Mouse (Mus musculus) testis, adult 2 months (tissue): ENCODE data around the gene Relt. TPM values are rescaled to one million over a fixed set of nuclear protein-coding genes. Genes with fewer than 3 reads are reported as not detected.

Experiments used
- H3K27ac ChIP-seq: fragments of 200-500 bp; 2 replicates; pipeline ENCODE4 v1.5.1; 2012; ENCODE audit warnings: low read depth, low read length; ENCODE audit not compliant: control insufficient read depth, insufficient read depth
- H3K27me3 ChIP-seq: fragments of 200-500 bp; 2 replicates; pipeline ENCODE4 v1.6.1; 2012; ENCODE audit warnings: mild to moderate bottlenecking, low read length, moderate library complexity; ENCODE audit not compliant: control insufficient read depth, insufficient read depth
- H3K36me3 ChIP-seq: fragments of 200-500 bp; 2 replicates; pipeline ENCODE4 v1.6.1; 2012; ENCODE audit warnings: mild to moderate bottlenecking, low read length; ENCODE audit not compliant: control insufficient read depth, insufficient read depth
- H3K4me1 ChIP-seq: fragments of 200-500 bp; 2 replicates; pipeline ENCODE4 v1.6.1; 2012; ENCODE audit warnings: low read length; ENCODE audit not compliant: control insufficient read depth, insufficient read depth
- H3K4me3 ChIP-seq: fragments of 200-500 bp; 2 replicates; pipeline ENCODE4 v1.5.1; 2012; ENCODE audit warnings: low read depth, mild to moderate bottlenecking, low read length, moderate library complexity, mixed read lengths; ENCODE audit not compliant: control insufficient read depth
- CTCF ChIP-seq: fragments of 200-500 bp; IDR thresholded peaks from 2 replicates; pipeline ENCODE4 v1.5.1; 2012; ENCODE audit warnings: low read depth, mild to moderate bottlenecking, inconsistent platforms, low read length, moderate library complexity; ENCODE audit not compliant: control insufficient read depth, insufficient read depth, insufficient replicate concordance
- POLR2A ChIP-seq: fragments of 200-500 bp; IDR thresholded peaks from 2 replicates; pipeline ENCODE4 v1.6.1; 2012; ENCODE audit warnings: low read depth, mild to moderate bottlenecking, inconsistent platforms, low read length, moderate library complexity; ENCODE audit not compliant: control insufficient read depth
- polyA plus RNA-seq: library from polyadenylated mRNA; depleted of rRNA; stranded (reverse); fragments of >200 nt; gene quantifications from 2 replicates; pipeline ENCODE4 v1.2.3, GENCODE M21; 2012

Relt gene
- polyA plus RNA-seq, 1 experiment, result 3.1 TPM

GRCm38 (mm10) chr7:100845026-100845400, 18.2 kb downstream of the Relt start:
- no peak overlapping the region for H3K27ac ChIP-seq
- H3K4me1 ChIP-seq, result no peaks in the 10 kb centered on the region
- H3K36me3 ChIP-seq, result no peaks in the 10 kb centered on the region
- no peak overlapping the region; the same call in 1 of the 2 replicates for H3K4me3 ChIP-seq
- no peaks in the 10 kb centered on the region for H3K27me3 ChIP-seq
- TF ChIP-seq CTCF (no peak), POLR2A (no peak)

GRCm38 (mm10) chr7:100844385-100845025, 18.7 kb downstream of the Relt start:
- Histone ChIP-seq H3K27ac (no peak overlapping the region), H3K4me3 (no peak overlapping the region; the same call in 1 of the 2 replicates), H3K36me3 (no peaks in the 10 kb centered on the region), H3K4me1 (no peaks in the 10 kb centered on the region), H3K27me3 (no peaks in the 10 kb centered on the region)
- no peak for TF ChIP-seq CTCF
- no peak for TF ChIP-seq POLR2A

GRCm38 (mm10) chr7:100843866-100844265, 19.4 kb downstream of the Relt start:
- no peak overlapping the region for H3K27ac ChIP-seq
- no peaks in the 10 kb centered on the region for H3K36me3 ChIP-seq
- TF ChIP-seq CTCF (no peak), POLR2A (no peak)
- no peaks in the 10 kb centered on the region for H3K4me1 ChIP-seq
- no peak overlapping the region for H3K4me3 ChIP-seq
- H3K27me3 ChIP-seq, result no peaks in the 10 kb centered on the region

GRCm38 (mm10) chr7:100842175-100842574, 21.1 kb downstream of the Relt start:
- no peak for TF ChIP-seq CTCF
- TF ChIP-seq POLR2A, result no peak
- Histone ChIP-seq H3K4me3 (no peak overlapping the region), H3K36me3 (no peaks in the 10 kb centered on the region), H3K27me3 (no peaks in the 10 kb centered on the region), H3K27ac (no peak overlapping the region), H3K4me1 (no peaks in the 10 kb centered on the region)

GRCm38 (mm10) chr7:100841608-100842007, 21.6 kb downstream of the Relt start:
- Histone ChIP-seq H3K4me1 (no peaks in the 10 kb centered on the region), H3K36me3 (no peaks in the 10 kb centered on the region), H3K4me3 (no peak overlapping the region), H3K27me3 (no peaks in the 10 kb centered on the region), H3K27ac (no peak overlapping the region)
- no peak for TF ChIP-seq POLR2A
- no peak for TF ChIP-seq CTCF

- TF ChIP-seq POLR2A (no peak), CTCF (no peak)
- H3K4me3 ChIP-seq, result no peak overlapping the region
- H3K36me3 ChIP-seq, result no peaks in the 10 kb centered on the region
- no peaks in the 10 kb centered on the region for H3K4me1 ChIP-seq
- no peaks in the 10 kb centered on the region for H3K27me3 ChIP-seq
- no peak overlapping the region for H3K27ac ChIP-seq
Observed at GRCm38 (mm10) chr7:100840906-100841305, 22.3 kb downstream of the Relt start.

- no peaks in the 10 kb centered on the region for H3K27me3 ChIP-seq
Observed at GRCm38 (mm10) chr7:100839632-100840402, 23.4 kb downstream of the Relt start.

DNA sequence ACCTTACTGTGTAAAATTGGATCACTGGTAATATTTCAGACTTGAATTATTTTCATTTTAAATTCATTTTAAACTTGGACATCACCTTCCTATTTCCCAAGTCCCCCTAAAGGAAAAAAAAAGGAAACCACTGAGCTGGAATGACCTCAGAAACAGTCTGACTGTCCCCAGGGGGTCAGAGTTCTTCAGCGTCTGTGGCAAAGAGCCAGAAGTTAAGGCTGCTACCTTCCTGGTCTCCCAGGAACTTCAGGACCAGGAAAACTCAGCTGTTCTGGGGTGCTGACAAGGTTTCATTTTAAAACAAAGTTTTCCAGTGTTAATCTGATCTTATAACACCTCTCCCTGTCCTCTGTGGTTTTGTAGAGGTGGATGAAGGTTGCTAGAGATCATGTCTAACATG, 25.5 kb downstream of the Relt start:
- Histone ChIP-seq H3K36me3 (no peaks in the 10 kb centered on the region), H3K27me3 (no peaks in the 10 kb centered on the region), H3K4me1 (no peaks in the 10 kb centered on the region)

More at GRCm38 (mm10) chr7:100839632-100840402, 23.4 kb downstream of the Relt start:
- TF ChIP-seq CTCF (no peak), POLR2A (no peak)
- H3K4me1 ChIP-seq, result no peaks in the 10 kb centered on the region
- H3K4me3 ChIP-seq, result no peak overlapping the region
- H3K27ac ChIP-seq, result no peak overlapping the region
- no peaks in the 10 kb centered on the region for H3K36me3 ChIP-seq

More for the DNA sequence above, 25.5 kb downstream of the Relt start:
- Histone ChIP-seq H3K4me3 (no peak overlapping the region), H3K27ac (no peak overlapping the region)
- TF ChIP-seq POLR2A (no peak), CTCF (no peak)
